Mouse (Mus musculus) kidney, adult 2 months (tissue): ENCODE data around the gene Gpx7.

Experiments
- CTCF ChIP-seq: fragments of 200-500 bp; conservative IDR thresholded peaks from 2 replicates; pipeline ENCODE4 v1.5.1; 2011; ENCODE audit warnings: low read depth, mild to moderate bottlenecking, control low read depth, low read length, moderate library complexity, mixed read lengths; ENCODE audit not compliant: insufficient read depth, insufficient read length
- POLR2A ChIP-seq: fragments of 200-500 bp; IDR thresholded peaks from one replicate; pipeline ENCODE4 v1.6.1; 2011; ENCODE audit warnings: low read depth, low read length, control low read depth

DNA sequence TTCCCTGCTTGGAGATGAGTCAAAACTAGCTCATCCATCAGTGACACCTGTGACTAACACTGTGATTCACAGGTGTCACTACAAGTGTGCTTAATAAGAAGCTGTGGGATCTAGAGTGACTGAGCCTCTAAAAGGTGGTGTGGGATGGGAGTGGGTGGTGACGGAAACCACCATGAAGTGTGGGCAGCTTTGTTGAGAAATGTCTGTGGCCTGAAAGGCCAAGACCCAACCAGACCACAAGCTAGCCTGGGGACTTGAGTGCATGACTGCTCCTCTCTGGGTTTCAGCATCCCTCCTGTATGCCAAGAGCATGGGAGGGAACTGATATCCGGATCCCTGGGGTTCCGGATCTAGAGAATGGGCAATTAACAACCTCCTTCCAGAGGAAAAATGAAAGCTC, 35.3 kb downstream of the Gpx7 start:
- TF ChIP-seq CTCF (no peak), POLR2A (no peak)
